Mouse (Mus musculus) erythroid progenitor cell, adult 5-6 weeks (primary cell): ENCODE measurements around the gene Cct3. TPM values are rescaled to one million over a fixed set of nuclear protein-coding genes. Genes with fewer than 3 reads are reported as not detected.
"Not testable (repeated sequence)": the region's sequence is repeated elsewhere in the genome, so short reads cannot be mapped to it uniquely, and the experiment has no call there.

Experiments used
- ATAC-seq: replicated peaks from 2 replicates; pipeline ENCODE4 v1.8.0; 2016; ENCODE audit warnings: moderate number of reproducible peaks, mild to moderate bottlenecking, moderate TSS enrichment, inconsistent platforms; ENCODE audit not compliant: poor library complexity, low FRiP score, severe bottlenecking
- total RNA-seq, 2 experiments: library from RNA; stranded (forward) in 1 of 2; stranded (reverse) in 1 of 2; fragments of 150-400 nt in 1 of 2; fragments of 186-747, 209-891 nt in 1 of 2; gene quantifications; 2 replicates each; pipeline versions ENCODE4 v1.2.3 to v1.2.4; 2015 to 2017; ENCODE audit warnings: low replicate concordance in 2 of 2

The Cct3 gene
- total RNA-seq, 2 experiments from 2014 or later, result 53.2 to 118 TPM

GRCm38 (mm10) chr3:88287110-88287509, 9.8 kb upstream of the Cct3 start, which contains the start of gene Gm38392:
TSS of gene Gm38392 (minus strand) at chr3:88287210.
- ATAC-seq, result no peak

- not testable (repeated sequence) for ATAC-seq
Measured at GRCm38 (mm10) chr3:88288133-88288713, 8.7 kb upstream of the Cct3 start.

GRCm38 (mm10) chr3:88291970-88292369, 4.9 kb upstream of the Cct3 start:
- no peak for ATAC-seq

- not testable (repeated sequence) for ATAC-seq
Measured at GRCm38 (mm10) chr3:88295272-88295671, 1.6 kb upstream of the Cct3 start.

- 0 out of 2 replicates have a peak, but pooled peaks have one; percentile 18 for ATAC-seq
Measured at GRCm38 (mm10) chr3:88296110-88296560, 781 bp upstream of the Cct3 start.

- peak; percentile 39 for ATAC-seq
Measured at GRCm38 (mm10) chr3:88297321-88297851, 470 bp downstream of the Cct3 start.

GRCm38 (mm10) chr3:88299172-88299571, 2.3 kb downstream of the Cct3 start:
- ATAC-seq, result no peak

- ATAC-seq, result peak; percentile 87
Measured at GRCm38 (mm10) chr3:88324951-88325405, 28.1 kb downstream of the Cct3 start, which contains the start of gene Glmp. TSS of gene Glmp (plus strand) at chr3:88325023.

GRCm38 (mm10) chr3:88328956-88329355, 32.0 kb downstream of the Cct3 start:
- ATAC-seq, result no peak

GRCm38 (mm10) chr3:88331282-88331681, 34.4 kb downstream of the Cct3 start:
- 0 out of 2 replicates have a peak, but pooled peaks have one; percentile 52 for ATAC-seq

- no peak for ATAC-seq
Measured at GRCm38 (mm10) chr3:88334029-88334658, 37.2 kb downstream of the Cct3 start.

- ATAC-seq, result no peak
Measured at GRCm38 (mm10) chr3:88334902-88335435, 38.1 kb downstream of the Cct3 start.

GRCm38 (mm10) chr3:88335436-88336053, 38.6 kb downstream of the Cct3 start:
- peak; percentile 58 for ATAC-seq

- peak; percentile 84 for ATAC-seq
Measured at GRCm38 (mm10) chr3:88336058-88337013, 39.4 kb downstream of the Cct3 start, which contains the start of the genes Tmem79 and Smg5. TSS of gene Tmem79 (minus strand) at chr3:88336148. TSS of gene Smg5 (plus strand) at chr3:88336260.

- ATAC-seq, result no peak
Measured at GRCm38 (mm10) chr3:88337367-88338020, 40.6 kb downstream of the Cct3 start.

- ATAC-seq, result peak; percentile 55
Measured at GRCm38 (mm10) chr3:88338316-88338715, 41.4 kb downstream of the Cct3 start.

GRCm38 (mm10) chr3:88339006-88339405, 42.1 kb downstream of the Cct3 start:
- ATAC-seq, result no peak

- no peak for ATAC-seq
Measured at GRCm38 (mm10) chr3:88350732-88351131, 53.8 kb downstream of the Cct3 start.
